1 mouse cellular context compared by ENCODE assay signal in the genomic region with DNA sequence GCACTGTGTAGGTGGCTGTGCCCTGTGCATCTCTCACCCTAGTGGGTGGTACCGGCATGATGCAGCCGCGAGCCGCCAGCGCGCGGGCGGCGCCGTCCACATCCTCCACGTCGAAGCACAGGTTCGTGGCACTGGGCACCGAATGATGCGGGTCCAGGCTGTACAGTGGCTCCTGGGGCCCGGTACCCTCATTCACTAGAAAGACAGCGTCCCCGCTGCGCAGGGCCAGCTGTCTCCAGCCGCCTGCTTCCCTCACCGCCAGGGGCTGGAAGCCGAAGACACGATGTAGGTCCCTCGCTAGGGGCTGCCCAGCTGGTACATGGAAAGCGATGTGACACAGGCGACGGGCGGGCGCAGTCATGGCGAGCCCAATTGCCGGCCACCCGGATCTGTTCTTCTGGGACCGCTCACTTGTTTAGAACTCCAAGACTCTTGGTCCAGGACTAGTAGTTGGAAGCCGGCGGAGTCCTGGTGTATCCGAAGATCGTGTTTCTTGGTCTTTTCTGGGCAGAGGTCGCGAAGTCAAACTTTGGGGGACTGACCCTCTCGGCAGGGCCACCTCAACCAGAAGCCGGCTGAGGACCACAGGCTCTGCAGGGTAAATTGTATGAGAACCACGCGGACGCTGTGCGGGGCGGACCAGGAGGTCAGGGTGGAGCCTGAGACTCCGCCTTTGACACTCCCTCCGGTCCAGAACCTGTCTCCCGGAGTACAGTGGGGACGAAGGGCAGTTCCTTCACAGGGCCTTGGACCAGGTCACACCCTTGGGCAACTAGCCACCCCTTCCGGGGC.
TF ChIP-seq lines count a peak whose summit lies in the region.

No protein-coding gene starts in this region.

TF ChIP-seq in CH12.LX, 34 proteins besides CTCF, POLR2A, EP300 and RAD21:
- TF ChIP-seq E2F4 (IDR thresholded peaks at IDR 0.05; ENCODE audit: insufficient replicate concordance, low read depth, low read length) (no peak), JUND (conservative IDR thresholded peaks at IDR 0.05; ENCODE audit: low read depth, low read length) (no peak), RCOR1 (conservative IDR thresholded peaks at IDR 0.05; ENCODE audit: low read depth, low read length) (no peak), USF1 (IDR thresholded peaks at IDR 0.05; ENCODE audit: low read depth, low read length) (no peak), UBTF (IDR thresholded peaks at IDR 0.05; ENCODE audit: low read depth, low read length) (no peak), ZKSCAN1 (IDR thresholded peaks at IDR 0.05; ENCODE audit: borderline replicate concordance, low read depth, low read length) (no peak), MAX (IDR thresholded peaks at IDR 0.05; ENCODE audit: low read length) (0 out of 2 replicates have a peak, but pooled peaks have one; percentile 18), ELF1 (IDR thresholded peaks at IDR 0.05; ENCODE audit: low read depth, low read length) (no peak), CHD1 (IDR thresholded peaks at IDR 0.05; ENCODE audit: low read depth, low read length) (no peak), MXI1 (IDR thresholded peaks at IDR 0.05; ENCODE audit: low read depth, low read length) (peak; percentile 57; the same call in 1 of the 2 replicates), SIN3A (IDR thresholded peaks at IDR 0.05; ENCODE audit: low read length) (0 out of 2 replicates have a peak, but pooled peaks have one; percentile 26), SMC3 (IDR thresholded peaks at IDR 0.05; ENCODE audit: low read depth, low read length) (no peak), USF2 (conservative IDR thresholded peaks at IDR 0.05; ENCODE audit: low read depth, low read length) (no peak), IRF4 (IDR thresholded peaks at IDR 0.05; ENCODE audit: low read depth, low read length) (no peak), MAFK (IDR thresholded peaks at IDR 0.05; ENCODE audit: insufficient replicate concordance, low read length) (no peak), TBP (conservative IDR thresholded peaks at IDR 0.05; ENCODE audit: low read depth, low read length) (0 out of 2 replicates have a peak, but pooled peaks have one; percentile 23), MAZ (IDR thresholded peaks at IDR 0.05; ENCODE audit: low read depth, low read length) (no peak), NRF1 (IDR thresholded peaks at IDR 0.05; ENCODE audit: low read depth, low read length) (no peak), CHD2 (IDR thresholded peaks at IDR 0.05; ENCODE audit: low read length) (no peak), NELFE (IDR thresholded peaks at IDR 0.05; ENCODE audit: low read depth, low read length) (0 out of 2 replicates have a peak, but pooled peaks have one; percentile 40), MYC (IDR thresholded peaks at IDR 0.05; ENCODE audit: low read depth, low read length) (peak; percentile 47; the same call in 1 of the 2 replicates), MEF2A (IDR thresholded peaks at IDR 0.05; ENCODE audit: borderline replicate concordance, low read depth, low read length) (no peak), POLR2AphosphoS2 (IDR thresholded peaks at IDR 0.05; ENCODE audit: low read depth, low read length) (no peak), ZNF384 (IDR thresholded peaks at IDR 0.05; ENCODE audit: low read depth, low read length) (no peak)
